Mouse (Mus musculus) left cerebral cortex, adult 18-20 months (tissue): Measurements from ENCODE around the gene Ywhag. TPM values are rescaled to one million over a fixed set of nuclear protein-coding genes. Genes with fewer than 3 reads are reported as not detected.

Experiments
- DNase-seq, 2 experiments: peaks; one replicate each; pipeline ENCODE4 v3.0.0; 2021 to 2022; ENCODE audit warnings: low spot score in 2 of 2, mixed read lengths in 1 of 2
- total RNA-seq, 2 experiments: library from RNA; stranded (reverse); gene quantifications; 2 replicates each; pipeline ENCODE4 v1.2.3; 2021

Ywhag gene
- total RNA-seq, 2 experiments from 2014 or later: 1,157 to 1,215 TPM

- no peak for DNase-seq
Observed at GRCm38 (mm10) chr5:135890920-135891319, 43.5 kb downstream of the Ywhag start.

GRCm38 (mm10) chr5:135890323-135890722 is 44.1 kb downstream of the Ywhag start:
- no peak for DNase-seq

GRCm38 (mm10) chr5:135888405-135889215 is 45.8 kb downstream of the Ywhag start:
- no peak for DNase-seq

- no peak for DNase-seq
Observed at GRCm38 (mm10) chr5:135887675-135888102, 46.7 kb downstream of the Ywhag start, which contains the start of gene Hspb1. TSS of gene Hspb1 (plus strand) at chr5:135887919.

GRCm38 (mm10) chr5:135884641-135885040 is 49.8 kb downstream of the Ywhag start:
- DNase-seq: no peak

- no peak for DNase-seq
Observed at GRCm38 (mm10) chr5:135879449-135880158, 54.8 kb downstream of the Ywhag start.

- DNase-seq: peak; percentile 47 to 62
Observed at GRCm38 (mm10) chr5:135877831-135878231, 56.6 kb downstream of the Ywhag start.

GRCm38 (mm10) chr5:135877180-135877579 is 57.2 kb downstream of the Ywhag start:
- peak; percentile 52 to 63 for DNase-seq

- DNase-seq: no peak
Observed at GRCm38 (mm10) chr5:135873753-135874152, 60.7 kb downstream of the Ywhag start.

GRCm38 (mm10) chr5:135872996-135873395 is 61.4 kb downstream of the Ywhag start:
- DNase-seq: no peak

GRCm38 (mm10) chr5:135870505-135870904 is 63.9 kb downstream of the Ywhag start:
- no peak for DNase-seq

- no peak for DNase-seq
Observed at GRCm38 (mm10) chr5:135869661-135870423, 64.6 kb downstream of the Ywhag start.

GRCm38 (mm10) chr5:135868653-135869052 is 65.8 kb downstream of the Ywhag start:
- DNase-seq: no peak

GRCm38 (mm10) chr5:135867637-135868593 is 66.5 kb downstream of the Ywhag start:
- peak; percentile 51 to 74 for DNase-seq

- no peak for DNase-seq
Observed at GRCm38 (mm10) chr5:135866662-135867061, 67.8 kb downstream of the Ywhag start.

Other genes starting within 250 kb of the Ywhag start
- 10 to 100 TPM; 18.3 to 22.4 TPM for gene Tmem120a, start 190.2 kb downstream of the Ywhag start, total RNA-seq
- not detected for gene Styxl1, start 156.2 kb downstream of the Ywhag start, total RNA-seq
- 100 to 1,000 TPM; 431 to 433 TPM for gene Mdh2, start 156.1 kb downstream of the Ywhag start, total RNA-seq
- 10 to 100 TPM; 94.9 to 95.4 TPM for gene Srrm3, start 127.7 kb downstream of the Ywhag start, total RNA-seq
- gene Hspb1, start 46.7 kb downstream of the Ywhag start, total RNA-seq: 10 to 100 TPM; 16.5 to 31.4 TPM
- 1 to 10 TPM in 1 of 2 experiments, under 1 TPM in 1; 0.79 to 1.3 TPM for gene Ssc4d, start 39.9 kb upstream of the Ywhag start, total RNA-seq
- not detected for gene Zp3, start 45.5 kb upstream of the Ywhag start, total RNA-seq
- gene Dtx2, start 60.2 kb upstream of the Ywhag start, total RNA-seq: 10 to 100 TPM in 1 of 2 experiments, 1 to 10 TPM in 1; 8.3 to 10.2 TPM
- not detected for gene Upk3b, start 103.9 kb upstream of the Ywhag start, total RNA-seq
- under 1 TPM in 1 of 2 experiments, not detected in 1; 0.75 TPM for gene Upk3bl, start 119.9 kb upstream of the Ywhag start, total RNA-seq
- 10 to 100 TPM in 1 of 2 experiments, 1 to 10 TPM in 1; 4.8 to 10.3 TPM for gene Rasa4, start 149.3 kb upstream of the Ywhag start, total RNA-seq
- gene Polr2j, start 182.0 kb upstream of the Ywhag start, total RNA-seq: 10 to 100 TPM; 74.9 to 75.7 TPM
- 10 to 100 TPM; 13.8 to 16.2 TPM for gene Lrwd1, start 201.5 kb upstream of the Ywhag start, total RNA-seq
- 1 to 10 TPM; 9.0 to 9.5 TPM for gene Alkbh4, start 201.5 kb upstream of the Ywhag start, total RNA-seq
- 10 to 100 TPM; 45.9 to 48.5 TPM for gene Orai2, start 236.1 kb upstream of the Ywhag start, total RNA-seq